Mouse (Mus musculus) mouse embryonic stem cell (cell line): ENCODE measurements around the gene Twf1.

Source experiments
- in situ Hi-C, 2 experiments: fragments of 300-500 bp; cut with MboI; formaldehyde crosslinking; loops; 1 replicate in 1 of 2; 3 replicates in 1 of 2; pipeline ENCODE4 v1.14.3; 2019 to 2020; ENCODE audit warnings: low sequenced_read_pairs in 2 of 2, low pct_unique_long_range_greater_than_20kb in 1 of 2, mixed read lengths in 1 of 2; ENCODE audit not compliant: unreplicated experiment in 1 of 2

The Twf1 gene

GRCm38 (mm10) chr15:94583153-94583552 lies 6.5 kb downstream of the Twf1 start:
- in situ Hi-C loops: loop anchor here in 1 of 2 experiments (10.0 kb wide), 1 partner anchor 72 kb away; no protein-coding TSS in a partner anchor

- in situ Hi-C loops: loop anchor here in 1 of 2 experiments (10.0 kb wide), 1 partner anchor 73 kb away; no protein-coding TSS in a partner anchor
Measured at GRCm38 (mm10) chr15:94582000-94582593, 7.6 kb downstream of the Twf1 start.

GRCm38 (mm10) chr15:94574566-94575268 lies 15.0 kb downstream of the Twf1 start:
- in situ Hi-C loops: no loop called here

GRCm38 (mm10) chr15:94572746-94573145 lies 16.9 kb downstream of the Twf1 start:
- in situ Hi-C loops: no loop called here

GRCm38 (mm10) chr15:94571501-94571900 lies 18.2 kb downstream of the Twf1 start:
- in situ Hi-C loops: no loop called here

GRCm38 (mm10) chr15:94568496-94569182 lies 21.1 kb downstream of the Twf1 start:
- in situ Hi-C loops: no loop called here

- in situ Hi-C loops: no loop called here
Measured at GRCm38 (mm10) chr15:94565854-94566253, 23.8 kb downstream of the Twf1 start.

GRCm38 (mm10) chr15:94564909-94565308 lies 24.8 kb downstream of the Twf1 start:
- in situ Hi-C loops: no loop called here

GRCm38 (mm10) chr15:94558895-94559656 lies 30.6 kb downstream of the Twf1 start:
- in situ Hi-C loops: loop anchor here (5.0 to 10.0 kb wide), 2 partner anchors 103 to 116 kb away; no protein-coding TSS in a partner anchor

- in situ Hi-C loops: loop anchor here (5.0 to 10.0 kb wide), 2 partner anchors 105 to 117 kb away; no protein-coding TSS in a partner anchor
Measured at GRCm38 (mm10) chr15:94557442-94557841, 32.2 kb downstream of the Twf1 start.

- in situ Hi-C loops: loop anchor here in 1 of 2 experiments (10.0 kb wide), 1 partner anchor 121 kb away; no protein-coding TSS in a partner anchor
Measured at GRCm38 (mm10) chr15:94553536-94553935, 36.2 kb downstream of the Twf1 start.

GRCm38 (mm10) chr15:94544844-94545243 lies 44.8 kb downstream of the Twf1 start:
- in situ Hi-C loops: no loop called here

GRCm38 (mm10) chr15:94544052-94544636 lies 45.5 kb downstream of the Twf1 start:
- in situ Hi-C loops: no loop called here

- in situ Hi-C loops: no loop called here
Measured at GRCm38 (mm10) chr15:94543409-94544051, 46.2 kb downstream of the Twf1 start, which contains the start of the genes Pus7l and Irak4. Gene Pus7l, minus strand, starts transcription at chr15:94543547. Gene Irak4, plus strand, starts transcription at chr15:94543643.

GRCm38 (mm10) chr15:94542567-94543408 lies 46.9 kb downstream of the Twf1 start:
- in situ Hi-C loops: no loop called here

- in situ Hi-C loops: no loop called here
Measured at GRCm38 (mm10) chr15:94539296-94539695, 50.4 kb downstream of the Twf1 start.

- in situ Hi-C loops: no loop called here
Measured at GRCm38 (mm10) chr15:94535521-94535920, 54.2 kb downstream of the Twf1 start.
